Mouse (Mus musculus) right cerebral cortex, adult 2 months (tissue): ENCODE measurements around the gene Slit2.
A peak's percentile ranks its signal among the peaks of the same experiment; 100 is the strongest.

Experiments used
- DNase-seq, 2 experiments: peaks; one replicate each; pipeline ENCODE4 v3.0.0; 2021 to 2022; ENCODE audit warnings: low spot score in 2 of 2

Gene Slit2

GRCm38 (mm10) chr5:47982941-47983701, at the start of gene Slit2:
Gene Slit2 (plus strand): TSS chr5:47983138.
- peak; percentile 56 to 63 for DNase-seq

DNA sequence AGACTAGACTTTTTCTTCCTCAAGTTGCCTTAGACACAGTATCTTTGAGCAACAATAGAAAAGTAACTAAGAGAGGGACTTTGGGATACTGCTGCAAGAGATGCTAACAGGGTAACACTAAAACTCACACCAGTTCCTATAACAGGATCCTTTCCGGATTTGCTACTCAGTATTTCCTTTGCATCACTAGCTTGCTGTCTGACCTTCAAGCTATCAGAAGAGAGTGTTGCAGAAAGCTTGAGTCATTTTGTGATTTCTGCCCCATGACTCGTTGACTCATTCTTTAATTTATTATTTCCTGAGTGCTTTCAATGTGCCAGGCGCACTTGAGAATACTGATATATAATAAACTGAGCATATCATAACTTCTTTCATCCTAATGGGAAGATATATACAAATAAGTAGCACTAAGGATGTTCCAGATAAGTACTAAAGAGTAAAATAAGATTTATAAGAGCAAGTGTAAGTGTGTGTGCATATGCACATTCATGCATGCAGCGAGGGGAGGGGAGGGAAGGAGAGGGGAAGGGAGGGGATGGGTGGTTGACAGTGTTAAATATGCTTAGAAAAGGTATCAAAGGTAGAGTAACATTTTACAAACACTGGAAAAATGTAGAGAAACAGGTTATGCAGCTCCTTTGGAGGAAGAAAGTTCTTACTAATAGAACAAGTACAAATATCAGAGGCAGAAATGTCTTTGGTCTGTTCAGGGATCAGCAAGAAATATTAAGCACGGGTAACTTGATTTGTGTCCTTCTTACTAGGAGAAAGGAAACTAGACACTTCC, 44.2 kb upstream of the Slit2 start:
- DNase-seq: no peak

- no peak for DNase-seq
Measured at GRCm38 (mm10) chr5:47956451-47956850, 26.5 kb upstream of the Slit2 start.

DNA sequence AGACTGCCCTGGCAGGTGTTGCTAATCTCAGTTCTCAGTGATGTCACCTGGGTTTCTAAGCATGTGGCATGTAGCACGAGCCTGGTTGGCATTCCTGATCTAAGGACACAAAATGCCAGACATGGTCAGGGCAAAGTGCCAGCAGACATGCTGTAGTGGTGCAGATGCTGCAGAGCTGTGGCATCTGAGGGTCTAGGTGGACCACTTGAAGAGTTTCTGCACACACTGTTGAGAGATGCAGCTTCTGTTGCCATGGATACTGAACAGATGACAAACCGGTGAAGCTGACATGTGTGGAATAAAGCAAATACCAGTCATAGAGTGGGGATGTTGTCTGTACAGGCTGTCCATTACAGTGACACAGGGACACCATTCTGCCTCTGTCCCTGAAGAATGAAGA, 7.1 kb upstream of the Slit2 start:
- DNase-seq: no peak

DNA sequence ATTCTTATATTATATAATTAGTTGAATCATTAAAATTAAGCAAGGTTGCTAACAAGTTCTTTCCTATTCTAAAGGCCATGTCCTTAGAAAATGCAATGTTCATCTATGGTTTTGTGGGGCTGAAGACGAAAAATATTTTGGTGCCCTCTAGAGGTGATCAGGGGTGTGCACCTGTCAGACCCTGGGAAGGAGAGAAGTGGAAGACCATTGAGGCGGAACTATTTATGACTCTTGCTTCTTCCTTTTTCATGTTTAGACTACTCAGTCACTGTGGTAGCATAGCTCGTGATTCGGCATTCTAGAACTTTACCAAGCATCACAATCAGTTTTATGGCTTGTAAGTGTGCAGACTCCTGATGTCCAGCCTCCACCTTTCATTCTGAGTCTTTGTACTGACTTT, 3.6 kb upstream of the Slit2 start:
- DNase-seq: peak; percentile 21 to 36

DNA sequence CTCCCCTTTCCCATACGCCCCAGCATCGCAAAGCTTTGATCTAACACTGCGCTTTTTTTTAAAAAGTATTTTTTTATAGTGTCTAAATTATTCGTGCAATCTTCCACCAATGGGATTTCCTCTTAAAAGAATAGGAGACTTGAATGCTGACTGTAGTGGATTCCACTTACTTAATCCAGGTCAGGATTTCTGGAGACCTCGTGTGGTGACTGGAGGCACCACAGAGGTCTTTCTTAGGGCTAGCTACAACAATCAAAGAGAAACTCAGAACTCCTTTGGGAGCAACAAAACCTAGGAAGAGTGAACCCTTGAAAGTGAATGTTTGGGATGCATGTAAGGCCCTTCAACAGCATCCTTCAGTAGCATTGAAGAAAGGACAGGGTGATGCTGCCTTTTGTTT, 2.5 kb upstream of the Slit2 start:
- DNase-seq: no peak

DNA sequence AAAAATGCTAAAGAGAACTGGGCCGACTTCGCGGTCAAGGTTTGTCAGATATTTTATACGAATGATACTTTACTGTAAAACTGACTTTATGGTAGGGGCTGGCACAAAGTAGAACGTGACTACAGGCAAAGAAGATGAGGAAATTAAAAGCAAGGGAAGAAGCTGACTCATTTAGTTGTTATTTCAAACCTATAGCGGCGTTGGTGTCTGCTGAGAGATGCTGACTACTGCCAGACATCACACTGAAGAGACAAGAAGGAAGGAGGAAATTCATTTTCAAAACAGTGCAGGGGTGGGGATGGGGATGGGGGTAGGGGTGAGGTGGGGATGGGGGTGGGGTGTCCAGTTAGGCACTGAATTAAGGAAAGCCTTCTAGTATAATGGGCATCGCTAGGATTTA, 987 bp upstream of the Slit2 start:
- peak; percentile 26 to 28 for DNase-seq

DNA sequence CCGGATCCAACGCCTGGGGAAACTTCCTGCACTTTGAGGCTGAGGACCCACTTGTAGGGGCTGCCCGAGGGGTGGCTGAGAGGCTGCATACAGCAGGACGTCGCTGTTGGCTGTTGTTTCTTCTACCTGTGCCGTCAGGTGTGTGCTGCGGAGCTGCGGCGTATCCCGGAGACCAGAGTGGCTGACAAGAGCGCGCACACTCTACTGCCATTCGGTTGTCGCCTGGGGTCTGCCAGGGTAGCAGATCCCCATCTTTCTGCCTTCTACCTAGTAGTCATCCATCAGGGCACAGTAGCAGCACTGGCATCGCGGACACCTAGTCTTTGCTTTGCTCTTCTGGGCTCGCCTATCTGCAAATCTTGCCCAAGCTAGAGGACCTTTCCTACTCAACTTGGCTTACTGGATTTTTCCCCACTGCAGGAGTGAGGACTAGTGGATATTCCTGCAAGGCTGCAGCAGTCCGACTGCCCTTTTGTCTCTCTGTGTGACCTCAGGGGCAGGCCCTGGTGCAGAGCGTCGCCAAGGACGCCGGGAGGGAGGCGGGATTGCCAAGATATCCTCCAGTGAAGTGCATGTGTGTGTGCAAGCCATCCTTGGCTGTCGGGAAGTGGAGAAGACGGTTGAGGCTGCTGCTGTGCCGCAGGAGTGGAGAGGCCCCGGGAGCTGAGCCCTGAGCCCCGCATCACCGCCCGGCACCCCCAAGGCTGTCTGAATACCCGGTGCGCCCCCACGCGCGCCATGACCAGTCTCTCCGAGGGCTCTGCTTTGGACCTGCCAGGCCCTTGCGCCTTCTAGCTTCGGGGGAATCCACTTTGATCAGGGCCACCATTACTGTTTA, 1.0 kb downstream of the Slit2 start:
- DNase-seq: peak; percentile 13 to 23

GRCm38 (mm10) chr5:47984584-47985197, 1.8 kb downstream of the Slit2 start:
- peak; percentile 24 to 40 for DNase-seq

GRCm38 (mm10) chr5:47985198-47985631, 2.3 kb downstream of the Slit2 start:
- peak in 1 of 2 experiments; percentile 12 for DNase-seq

GRCm38 (mm10) chr5:47985901-47986670, 3.1 kb downstream of the Slit2 start:
- peak; percentile 34 to 36 for DNase-seq

- DNase-seq: no peak
Measured at GRCm38 (mm10) chr5:47990926-47991325, 8.0 kb downstream of the Slit2 start.

DNA sequence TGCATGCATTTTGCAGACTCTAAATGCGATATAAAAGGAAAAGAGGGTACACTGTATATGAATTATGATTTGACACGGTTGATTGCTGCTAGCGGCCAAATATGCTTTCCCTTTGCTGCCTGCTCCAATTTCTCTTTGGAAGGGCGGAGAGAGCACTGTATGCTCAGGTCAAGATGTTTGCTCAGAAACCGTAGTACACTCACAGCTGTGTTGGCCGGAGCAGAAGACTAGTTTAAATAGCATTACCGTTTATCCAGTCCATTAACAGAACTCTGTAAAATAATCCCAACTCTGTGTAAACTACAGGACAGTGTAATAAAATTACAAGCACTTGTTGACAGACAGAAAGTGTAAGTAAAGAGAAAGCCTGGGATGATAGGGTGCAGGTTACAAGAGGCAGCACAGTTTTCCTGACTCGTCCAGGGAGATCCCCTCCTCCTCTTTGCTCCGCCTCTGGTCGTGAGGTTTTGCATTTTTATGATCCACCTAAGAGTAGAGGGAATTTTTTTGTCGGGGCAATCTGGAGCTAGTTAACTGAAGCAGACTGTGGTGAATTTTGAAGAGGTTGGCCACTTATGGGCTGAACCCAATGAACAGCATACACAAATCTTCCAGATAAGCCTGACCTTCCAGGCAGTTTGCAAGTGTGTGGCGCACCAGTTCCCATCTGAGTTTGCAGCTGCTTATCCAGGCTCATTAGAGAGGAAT, 20.9 kb downstream of the Slit2 start:
- no peak for DNase-seq

GRCm38 (mm10) chr5:48005533-48005932, 22.6 kb downstream of the Slit2 start:
- no peak for DNase-seq

DNA sequence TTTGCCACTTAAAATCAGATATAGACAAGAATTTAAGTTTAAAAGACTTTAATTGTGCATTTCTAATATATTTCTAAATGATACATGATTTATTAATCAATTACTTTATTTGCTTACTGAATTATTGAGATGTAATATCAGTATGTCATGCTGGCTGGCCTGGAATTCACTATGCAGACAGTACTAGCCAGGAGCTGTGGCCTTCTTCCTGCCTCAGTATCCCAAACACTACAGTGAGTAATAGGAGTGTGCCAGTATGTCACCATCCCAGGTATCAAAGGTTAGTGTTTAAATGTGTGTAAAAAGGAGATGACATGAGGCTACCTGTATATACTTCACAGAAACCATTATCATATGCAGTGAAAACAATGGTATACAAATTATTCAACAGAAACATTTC, 23.1 kb downstream of the Slit2 start:
- DNase-seq: no peak

GRCm38 (mm10) chr5:48023441-48023840, 40.5 kb downstream of the Slit2 start:
- no peak for DNase-seq

DNA sequence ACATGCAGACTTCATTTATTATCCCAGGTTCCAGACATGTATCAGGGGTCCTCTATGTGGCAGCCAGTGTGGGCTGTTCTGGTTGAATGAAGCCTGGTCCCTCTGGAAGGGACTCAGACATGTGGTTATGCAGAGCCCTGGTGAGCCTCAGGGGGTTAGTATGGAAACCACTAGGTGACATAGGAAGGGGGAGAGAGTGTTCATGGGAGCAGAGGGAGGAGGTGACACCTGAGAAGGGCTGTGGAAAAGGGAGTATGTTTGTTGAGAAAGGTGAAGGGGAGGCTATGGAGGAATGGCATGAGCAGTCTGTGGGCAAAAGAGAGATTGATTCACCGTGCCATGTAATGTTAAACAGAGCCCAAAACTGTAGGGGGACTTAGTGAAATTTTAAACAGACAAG, 51.9 kb downstream of the Slit2 start:
- DNase-seq: no peak

DNA sequence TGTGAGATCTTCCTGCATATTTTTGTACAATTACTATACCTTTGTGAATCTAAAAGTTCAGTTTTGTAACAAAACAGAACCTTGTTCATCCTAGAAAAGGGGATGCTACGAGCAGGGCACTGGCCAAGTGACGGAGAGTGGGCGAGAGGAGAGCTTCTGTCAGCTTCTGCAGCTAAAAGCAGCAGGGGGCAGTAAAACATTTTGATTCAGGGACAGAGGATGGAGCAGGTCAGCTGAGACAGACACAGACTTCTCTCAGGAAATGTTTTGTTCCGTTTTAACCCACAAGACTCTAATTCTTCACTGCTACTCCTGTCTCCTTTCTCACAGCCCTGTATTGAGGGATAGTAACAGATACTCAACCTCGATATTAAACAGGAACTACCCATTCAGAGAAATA, 55.1 kb downstream of the Slit2 start:
- DNase-seq: peak; percentile 17 to 25

- DNase-seq: no peak
Measured at GRCm38 (mm10) chr5:48048986-48049751, 66.2 kb downstream of the Slit2 start.
